Mouse (Mus musculus) thymus, postnatal 10 days (tissue): ENCODE data around the gene A830018L16Rik.

ENCODE experiments used
- DNase-seq, 2 experiments: peaks; one replicate each; pipeline ENCODE4 v3.0.0; 2021; ENCODE audit warnings: low spot score in 2 of 2

A830018L16Rik gene

DNA sequence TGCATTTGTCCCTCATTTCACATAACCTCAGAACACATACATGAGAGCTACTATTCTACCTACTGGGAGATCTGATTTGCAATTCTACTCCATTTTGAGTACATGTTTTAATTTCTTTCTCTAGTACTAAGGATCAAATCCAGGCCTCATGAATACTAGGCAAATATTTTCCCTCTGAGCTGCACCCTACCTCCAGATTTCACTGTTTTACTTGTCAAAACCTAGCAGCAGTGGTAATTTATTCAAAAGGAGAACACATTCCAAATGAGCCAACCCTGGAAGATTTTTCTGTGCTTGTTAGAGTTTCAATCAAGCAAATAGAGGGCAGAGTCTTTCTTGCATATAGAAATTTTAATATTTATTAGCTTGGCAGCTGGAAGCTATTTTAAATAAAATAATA is 238.9 kb downstream of the A830018L16Rik start:
- no peak for DNase-seq

GRCm38 (mm10) chr1:11657341-11658060 is 243.6 kb downstream of the A830018L16Rik start:
- peak in 1 of 2 experiments; percentile 38 for DNase-seq

- no peak for DNase-seq
Observed at GRCm38 (mm10) chr1:11658061-11658625, 244.2 kb downstream of the A830018L16Rik start.

GRCm38 (mm10) chr1:11744749-11745314 is 330.9 kb downstream of the A830018L16Rik start:
- no peak for DNase-seq

DNA sequence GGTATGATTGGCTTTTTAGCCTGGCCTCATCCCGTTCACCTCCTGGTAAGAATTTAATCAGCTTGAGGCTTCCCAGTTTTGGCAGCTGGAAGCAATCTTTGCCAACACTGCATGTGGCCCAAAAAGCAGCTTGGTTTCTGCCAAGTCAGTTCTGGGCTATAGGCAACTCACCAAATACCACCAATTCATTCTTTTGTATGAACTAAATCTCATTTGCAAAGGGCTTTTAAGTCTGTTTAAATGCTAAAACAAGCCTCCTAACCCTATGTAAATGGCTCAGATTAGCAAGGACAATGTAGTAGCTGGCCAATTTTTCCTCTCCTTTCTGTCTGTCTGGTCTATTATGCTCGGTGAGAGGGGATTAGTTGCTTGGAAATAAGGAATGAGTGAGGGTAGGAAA is 334.5 kb downstream of the A830018L16Rik start:
- DNase-seq, result no peak

DNA sequence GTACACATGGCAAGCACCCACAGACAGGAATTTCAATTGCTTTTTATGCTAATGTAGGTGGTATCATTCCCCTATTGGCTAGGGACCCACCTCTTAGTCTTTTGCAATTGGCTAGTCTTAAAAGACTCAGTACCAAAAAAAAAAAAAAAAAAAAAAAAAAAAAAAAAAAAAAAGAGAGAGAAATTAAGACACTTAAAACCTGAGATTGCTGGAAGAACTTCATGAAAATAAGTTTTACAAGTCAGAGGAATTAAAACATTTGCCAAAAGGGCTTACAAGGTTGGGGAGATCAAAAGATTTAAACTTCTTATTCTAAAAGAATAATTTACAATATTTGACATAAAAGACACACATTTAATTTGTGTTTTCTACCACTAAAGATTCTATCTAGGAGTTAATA is 336.2 kb downstream of the A830018L16Rik start:
- no peak for DNase-seq

- no peak for DNase-seq
Observed at GRCm38 (mm10) chr1:11750607-11751006, 336.7 kb downstream of the A830018L16Rik start.

DNA sequence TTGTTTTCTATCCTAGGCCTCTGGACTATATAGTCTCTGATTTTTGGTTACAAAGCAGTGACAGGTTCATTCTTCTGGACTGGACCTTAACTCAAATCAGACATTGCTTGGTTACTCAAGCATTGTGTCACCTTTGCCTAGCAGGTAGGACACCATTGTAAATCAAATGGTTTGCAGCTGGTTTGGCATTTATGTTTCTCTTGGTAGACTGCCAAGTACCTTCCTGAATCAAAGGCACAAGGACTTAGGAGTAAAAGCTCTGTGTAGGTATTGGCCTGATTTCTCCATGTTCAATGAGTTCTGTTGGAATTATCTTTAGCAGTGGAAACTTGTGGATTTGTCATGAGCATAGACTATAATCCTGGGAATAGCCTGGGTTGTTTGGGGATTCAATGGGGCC is 338.1 kb downstream of the A830018L16Rik start:
- DNase-seq, result no peak

GRCm38 (mm10) chr1:11788264-11788663 is 374.4 kb downstream of the A830018L16Rik start:
- no peak for DNase-seq

- no peak for DNase-seq
Observed at GRCm38 (mm10) chr1:11792820-11793219, 378.9 kb downstream of the A830018L16Rik start.

GRCm38 (mm10) chr1:11795666-11796065 is 381.8 kb downstream of the A830018L16Rik start:
- no peak for DNase-seq

DNA sequence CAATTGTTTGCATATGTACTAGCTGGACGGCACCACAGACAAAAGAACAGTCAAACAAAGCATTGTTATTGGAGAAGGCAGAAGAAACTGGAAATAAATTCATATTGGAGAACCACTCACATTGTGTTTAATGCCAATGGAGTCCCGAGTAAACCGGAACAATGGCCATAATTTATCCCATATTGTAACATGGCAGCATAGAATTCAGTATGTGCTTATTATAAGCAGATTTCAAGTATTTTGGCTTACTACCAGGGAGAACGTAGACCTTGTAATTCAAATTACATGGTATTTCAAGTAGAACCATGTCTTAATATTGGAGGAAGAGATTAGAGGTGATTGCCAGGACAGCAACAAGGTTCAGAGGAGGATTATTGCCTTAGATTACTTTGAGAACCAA is 458.9 kb downstream of the A830018L16Rik start:
- DNase-seq, result no peak

GRCm38 (mm10) chr1:11873573-11873972 is 459.7 kb downstream of the A830018L16Rik start:
- DNase-seq, result no peak

DNA sequence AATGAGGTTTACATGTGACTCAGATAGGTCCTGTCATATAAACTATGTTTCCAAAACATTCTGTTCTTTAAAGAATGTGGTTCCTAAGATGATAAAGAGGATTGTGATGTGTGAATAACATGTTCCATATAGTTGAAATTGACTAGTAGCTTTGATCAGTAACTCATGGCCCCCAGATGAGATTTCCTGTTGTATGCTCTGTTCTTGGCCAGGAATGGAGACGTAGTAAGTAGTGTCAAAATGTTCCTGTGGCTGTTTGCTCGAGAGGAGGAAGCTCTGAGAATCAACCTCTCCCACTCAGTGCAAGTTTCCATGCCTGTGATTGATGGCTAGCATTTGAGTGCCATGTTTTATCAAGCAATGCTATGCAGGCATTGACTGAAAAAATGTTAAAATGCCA is 467.8 kb downstream of the A830018L16Rik start:
- DNase-seq, result no peak

DNA sequence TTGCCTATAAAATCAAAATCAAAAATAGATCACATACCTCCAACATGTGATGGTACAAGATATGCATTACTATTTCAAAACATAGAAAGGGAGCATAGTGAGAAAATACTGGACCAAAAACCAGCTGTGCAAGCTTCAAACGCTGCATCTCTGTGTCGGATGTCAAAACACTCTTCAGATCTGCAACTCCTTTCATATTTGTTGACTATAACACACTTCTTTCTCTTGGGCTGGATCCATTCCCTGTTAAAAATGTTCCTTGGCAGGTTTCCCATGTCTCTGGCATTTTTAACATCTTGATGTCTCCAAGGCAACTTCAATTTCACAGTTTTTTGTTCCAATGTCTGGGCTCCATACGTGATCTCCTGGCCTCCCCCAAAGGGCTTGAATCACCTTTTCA is 481.8 kb downstream of the A830018L16Rik start:
- DNase-seq, result no peak

DNA sequence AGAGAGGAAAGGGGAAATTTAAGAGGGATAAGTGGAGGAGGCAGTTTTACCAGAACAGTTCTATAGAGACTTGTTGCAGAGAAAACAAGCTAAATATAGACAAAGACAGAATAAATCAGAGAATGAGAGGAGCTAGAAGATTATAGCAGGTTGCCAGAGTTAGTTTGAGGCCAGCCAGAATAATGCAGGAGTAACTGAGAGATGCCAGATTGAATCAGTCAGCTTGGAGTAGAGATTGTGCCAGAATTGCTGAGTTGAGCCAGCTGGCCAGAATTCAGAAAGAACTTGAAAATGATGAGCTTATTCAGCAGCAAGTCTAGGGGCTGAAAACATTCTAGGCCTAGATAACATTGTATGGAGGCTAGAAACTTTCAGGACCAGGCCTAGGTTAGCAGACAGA is 502.0 kb downstream of the A830018L16Rik start:
- DNase-seq, result no peak

GRCm38 (mm10) chr1:11936984-11937383 is 523.1 kb downstream of the A830018L16Rik start:
- no peak for DNase-seq

- DNase-seq, result no peak
Observed at GRCm38 (mm10) chr1:11959421-11960206, 545.7 kb downstream of the A830018L16Rik start.

- DNase-seq, result no peak
Observed at GRCm38 (mm10) chr1:11982590-11983136, 568.8 kb downstream of the A830018L16Rik start.

DNA sequence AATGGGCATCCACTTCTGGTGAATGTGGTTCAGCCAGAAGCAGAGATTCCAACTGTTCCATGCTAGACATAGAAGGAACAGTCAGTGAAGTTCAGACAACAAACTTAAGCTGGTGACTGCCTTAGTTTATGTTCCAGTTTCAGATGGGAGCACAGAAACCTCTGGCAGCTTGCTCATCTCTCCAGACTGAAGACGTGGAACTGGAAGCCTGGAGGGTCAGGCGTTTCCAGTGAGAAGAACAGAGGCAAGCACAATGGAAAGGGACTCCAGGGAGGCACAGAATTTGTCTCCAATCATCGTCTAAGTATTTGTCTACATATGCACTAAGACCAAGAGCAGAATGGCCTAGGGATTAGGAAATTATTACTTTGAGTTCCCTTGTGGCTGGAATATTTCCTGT is 576.1 kb downstream of the A830018L16Rik start:
- DNase-seq, result no peak

- DNase-seq, result no peak
Observed at GRCm38 (mm10) chr1:11996297-11996878, 582.5 kb downstream of the A830018L16Rik start.

DNA sequence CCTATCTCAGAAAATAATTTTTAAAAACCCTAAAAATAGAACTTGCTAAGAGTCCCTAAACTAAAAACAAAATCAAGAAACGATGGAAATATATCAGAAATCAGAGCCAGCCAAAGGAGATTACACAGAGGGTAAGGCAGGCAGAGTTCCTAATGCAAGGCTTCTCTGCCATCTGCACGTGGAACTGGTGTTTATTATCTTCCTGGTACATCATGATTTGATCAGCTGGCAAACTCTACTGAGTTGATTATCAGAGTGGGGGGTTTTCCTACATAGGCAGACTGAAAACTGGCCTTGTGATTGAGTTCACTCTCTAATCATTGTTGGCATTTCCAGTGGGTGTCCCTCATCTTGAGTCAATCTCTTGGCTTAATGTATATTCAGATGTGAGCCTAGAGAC is 583.7 kb downstream of the A830018L16Rik start:
- no peak for DNase-seq
